Mouse (Mus musculus) monocyte, adult 5-6 weeks (primary cell): ENCODE measurements around the gene 4931429L15Rik. TPM values are rescaled to one million over a fixed set of nuclear protein-coding genes. Genes with fewer than 3 reads are reported as not detected.
A peak's percentile ranks its signal among the peaks of the same experiment; 100 is the strongest.

Experiments used
- ATAC-seq: fragments of 153-309, 156-312 bp; replicated peaks from 2 replicates; pipeline ENCODE4 v1.8.0; 2017; ENCODE audit warnings: mild to moderate bottlenecking; ENCODE audit not compliant: low TSS enrichment, insufficient number of reproducible peaks, severe bottlenecking, poor library complexity, low FRiP score
- total RNA-seq: library from RNA; stranded (forward); fragments of 200-1000, 200-491, 200-594 nt; gene quantifications from 3 replicates; pipeline ENCODE4 v1.2.3, GENCODE M21; 2017

4931429L15Rik gene
- total RNA-seq, 1 experiment from 2014 or later, result not detected

- ATAC-seq, result no peak
Observed at GRCm38 (mm10) chr9:46272070-46272469, 47.7 kb downstream of the 4931429L15Rik start.

GRCm38 (mm10) chr9:46270782-46271181 is 49.0 kb downstream of the 4931429L15Rik start:
- no peak for ATAC-seq

DNA sequence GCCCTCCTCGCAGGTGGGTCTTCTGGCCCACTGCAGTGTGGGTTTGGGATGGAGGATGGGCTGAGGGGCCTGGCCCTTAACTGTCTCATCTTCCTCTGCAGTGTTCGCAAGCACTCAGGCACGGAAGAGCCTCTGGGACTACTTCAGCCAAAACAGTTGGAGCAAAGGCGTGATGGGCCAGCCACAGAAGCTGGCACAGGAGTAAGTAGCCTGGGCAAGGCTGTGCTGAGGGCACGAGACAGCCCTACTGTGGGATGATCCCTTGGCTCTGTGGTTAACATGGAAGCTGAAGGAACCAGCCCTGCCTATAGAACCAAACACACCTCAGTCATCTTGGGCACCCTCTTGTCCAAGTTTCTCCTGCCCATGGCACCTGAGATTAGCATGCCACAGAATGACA is 50.7 kb downstream of the 4931429L15Rik start:
- no peak for ATAC-seq

- no peak for ATAC-seq
Observed at GRCm38 (mm10) chr9:46268343-46268873, 51.4 kb downstream of the 4931429L15Rik start, which contains the start of gene Apoa5. TSS of gene Apoa5 (plus strand) at chr9:46268633.

- ATAC-seq, result no peak
Observed at GRCm38 (mm10) chr9:46261131-46261530, 58.7 kb downstream of the 4931429L15Rik start.

GRCm38 (mm10) chr9:46259111-46259510 is 60.7 kb downstream of the 4931429L15Rik start:
- no peak for ATAC-seq

DNA sequence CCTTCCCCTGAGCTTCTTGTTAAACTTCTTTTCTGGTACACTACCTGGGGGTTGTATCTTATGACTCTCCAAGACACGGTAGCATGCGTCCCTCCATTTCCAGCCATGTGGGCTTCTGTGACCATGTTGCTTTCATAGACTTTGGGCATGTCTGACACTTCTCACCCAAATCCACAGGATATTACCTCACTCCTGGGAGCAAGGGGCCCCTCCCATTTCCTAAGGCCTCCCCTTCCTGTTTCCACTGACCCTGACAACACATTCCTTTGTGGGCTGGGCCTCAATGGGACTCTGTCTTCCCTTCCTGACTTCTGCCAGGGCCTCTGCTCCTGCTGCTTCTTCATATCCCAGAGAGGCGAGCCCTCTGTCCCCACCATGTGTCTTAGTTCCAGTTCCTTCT is 62.2 kb downstream of the 4931429L15Rik start:
- ATAC-seq, result no peak

DNA sequence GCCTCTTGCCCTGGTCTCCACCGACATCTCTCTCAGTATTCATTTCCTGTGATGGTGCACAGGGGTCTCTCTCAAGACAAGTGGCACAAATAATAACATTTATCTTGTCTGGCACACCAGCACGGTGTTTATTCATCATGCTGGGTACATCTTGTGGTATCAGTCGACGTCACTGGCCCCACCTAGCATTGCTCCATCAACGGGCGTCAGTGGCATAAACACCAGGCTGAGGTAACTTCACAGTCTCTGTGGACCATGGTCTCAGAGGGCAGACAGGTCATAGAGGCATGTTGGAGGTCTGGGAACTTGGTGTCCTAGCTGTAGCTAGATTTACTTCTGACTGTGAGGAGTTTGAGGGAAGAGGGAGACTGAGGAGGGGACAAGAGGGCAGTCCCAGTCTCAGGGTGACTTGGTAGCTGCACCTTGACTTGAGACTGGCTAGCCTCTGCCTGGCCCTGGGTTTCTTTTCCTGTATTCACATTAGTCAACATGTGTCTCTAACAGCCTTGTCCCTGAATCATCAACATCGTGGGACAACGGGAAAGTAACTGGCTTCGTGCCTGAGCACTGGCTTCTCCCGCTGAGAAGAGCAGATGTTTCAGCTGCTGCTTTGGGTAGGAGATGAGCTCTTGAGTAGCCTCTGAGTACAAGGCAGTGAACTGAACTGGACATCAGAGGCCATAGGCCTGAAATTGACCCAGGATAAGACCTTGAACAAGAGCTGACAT is 63.0 kb downstream of the 4931429L15Rik start:
- 0 out of 2 replicates have a peak, but pooled peaks have one; percentile 27 for ATAC-seq

GRCm38 (mm10) chr9:46256177-46256576 is 63.6 kb downstream of the 4931429L15Rik start:
- ATAC-seq, result no peak

Other genes starting within 250 kb of the 4931429L15Rik start
- gene Apoa1, start 91.4 kb downstream of the 4931429L15Rik start, total RNA-seq, result not detected in 3 replicates
- gene Apoc3, start 84.3 kb downstream of the 4931429L15Rik start, total RNA-seq, result not detected in 3 replicates
- not detected in 3 replicates for gene Apoa4, start 79.3 kb downstream of the 4931429L15Rik start, total RNA-seq
- gene Apoa5, start 51.4 kb downstream of the 4931429L15Rik start, total RNA-seq, result not detected in 3 replicates
- 29.9 to 42.5 TPM (median 32.2 TPM) in 3 replicates for gene Zpr1, start 46.9 kb downstream of the 4931429L15Rik start, total RNA-seq
- 17.8 to 28.9 TPM (median 25.2 TPM) in 3 replicates for gene Bud13, start 37.0 kb downstream of the 4931429L15Rik start, total RNA-seq